Mouse (Mus musculus) lung, adult 18-20 months (tissue): Measurements from ENCODE around the gene Magohb.

Source experiments
- DNase-seq, 2 experiments: peaks; one replicate each; pipeline ENCODE4 v3.0.0; 2022; ENCODE audit warnings: mixed read lengths in 2 of 2

The Magohb gene

GRCm38 (mm10) chr6:131262009-131262408 is 31.0 kb downstream of the Magohb start:
- no peak for DNase-seq

GRCm38 (mm10) chr6:131247206-131247605 is 45.8 kb downstream of the Magohb start, which contains the start of gene Klra2:
TSS of gene Klra2 (minus strand) at chr6:131247362.
- DNase-seq = no peak

GRCm38 (mm10) chr6:131245081-131245480 is 48.0 kb downstream of the Magohb start:
- DNase-seq = no peak
